Mouse (Mus musculus) myocyte (in vitro differentiated cells): ENCODE results near the gene Rgs6.

Experiments used
- E2F4 ChIP-seq: IDR thresholded peaks from one replicate; pipeline ENCODE4 v1.6.1; 2011; ENCODE audit warnings: mild to moderate bottlenecking, control low read depth, moderate library complexity; ENCODE audit not compliant: insufficient read depth
- MYOD1 ChIP-seq, 3 experiments: IDR thresholded peaks; one replicate each; pipeline ENCODE4 v1.6.1; 2011; ENCODE audit warnings: control low read depth in 2 of 3, low read depth in 2 of 3, mild to moderate bottlenecking in 2 of 3, moderate library complexity in 1 of 3; ENCODE audit not compliant: insufficient read length in 2 of 3, control insufficient read depth in 1 of 3
- POLR2A ChIP-seq: IDR thresholded peaks from one replicate; pipeline ENCODE4 v1.6.1; 2011; ENCODE audit warnings: low read depth, mild to moderate bottlenecking, control low read depth, moderate library complexity; ENCODE audit not compliant: insufficient read length
- POLR2AphosphoS2 ChIP-seq: IDR thresholded peaks from one replicate; pipeline ENCODE4 v1.6.1; 2011; ENCODE audit warnings: low read depth, control low read depth; ENCODE audit not compliant: insufficient read length

DNA sequence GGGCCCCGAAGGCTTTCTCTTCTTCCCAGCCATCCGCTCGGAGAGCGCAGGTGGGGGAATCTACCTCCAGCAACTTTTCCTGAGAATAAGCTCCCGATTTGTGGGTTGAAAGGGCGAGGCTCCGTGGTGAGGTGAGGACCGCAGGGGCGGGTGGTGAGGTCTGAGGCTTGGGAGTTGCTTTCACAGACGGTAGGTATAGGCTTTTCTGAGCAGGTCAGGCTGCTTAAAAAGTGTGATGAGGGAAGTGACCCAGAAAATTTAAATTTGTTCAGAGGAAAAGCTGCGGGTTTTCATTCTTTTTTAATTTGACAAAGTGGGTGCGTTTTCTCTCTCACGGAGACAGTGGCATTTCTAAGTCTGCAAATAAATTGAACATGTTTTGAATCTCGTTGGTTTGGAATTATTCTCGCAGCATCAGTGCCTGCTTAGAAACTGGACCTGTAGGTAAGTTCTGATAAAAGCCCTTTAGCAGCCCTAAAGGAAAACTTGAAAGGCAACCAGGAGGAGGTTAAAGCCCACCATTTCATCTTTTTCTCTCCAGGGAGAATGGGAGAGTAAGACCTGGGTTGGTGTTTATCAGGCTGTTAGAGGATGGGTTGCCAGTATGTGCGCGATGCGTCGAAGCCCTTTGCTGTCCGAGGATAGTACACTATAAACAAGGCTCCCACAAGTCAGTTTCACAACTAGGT, 29.7 kb downstream of the Rgs6 start:
- TF ChIP-seq POLR2AphosphoS2 (no peak), E2F4 (no peak), POLR2A (no peak), MYOD1 (IDR thresholded peaks at IDR 0.05; ENCODE audit: control insufficient read depth in 1 of 3, insufficient read length in 2 of 3, low read depth in 2 of 3) (no peak)
